Mouse (Mus musculus) kidney, adult 2 months (tissue): Measurements from ENCODE around the gene Cubn.

ENCODE experiments used
- CTCF ChIP-seq: fragments of 200-500 bp; conservative IDR thresholded peaks from 2 replicates; pipeline ENCODE4 v1.5.1; 2011; ENCODE audit warnings: low read depth, mild to moderate bottlenecking, control low read depth, low read length, moderate library complexity, mixed read lengths; ENCODE audit not compliant: insufficient read depth, insufficient read length
- POLR2A ChIP-seq: fragments of 200-500 bp; IDR thresholded peaks from one replicate; pipeline ENCODE4 v1.6.1; 2011; ENCODE audit warnings: low read depth, low read length, control low read depth

GRCm38 (mm10) chr2:13407698-13408097 is 83.9 kb downstream of the Cubn start:
- TF ChIP-seq CTCF (no peak), POLR2A (no peak)
